Mouse (Mus musculus) thymus, adult 2 months (tissue): ENCODE measurements around the gene Card14.

Experiments
- CTCF ChIP-seq: fragments of 200-500 bp; IDR thresholded peaks from 2 replicates; pipeline ENCODE4 v1.5.1; 2012; ENCODE audit warnings: mild to moderate bottlenecking, control low read depth, low read length, moderate library complexity, borderline replicate concordance; ENCODE audit not compliant: control insufficient read depth, poor library complexity, insufficient read depth; ENCODE audit errors: extremely low read depth
- POLR2A ChIP-seq: fragments of 200-500 bp; IDR thresholded peaks from 2 replicates; pipeline ENCODE4 v1.6.1; 2012; ENCODE audit warnings: mild to moderate bottlenecking, low read length, control low read depth, moderate library complexity; ENCODE audit not compliant: control insufficient read depth, poor library complexity, insufficient read depth; ENCODE audit errors: extremely low read depth

GRCm38 (mm10) chr11:119393483-119393804, 85.9 kb downstream of the Card14 start:
- TF ChIP-seq CTCF, result no peak
- no peak for TF ChIP-seq POLR2A
